Mouse (Mus musculus): Measurements from ENCODE around the gene Mgme1. TPM values are rescaled to one million over a fixed set of nuclear protein-coding genes. Genes with fewer than 3 reads are reported as not detected.

The Mgme1 gene
- polyA plus RNA-seq (2015; fragmentation: Nextera tagmentation; extraction: Ambion mirVana): 21.8 and 22.6 TPM in 2 replicates

DNA sequence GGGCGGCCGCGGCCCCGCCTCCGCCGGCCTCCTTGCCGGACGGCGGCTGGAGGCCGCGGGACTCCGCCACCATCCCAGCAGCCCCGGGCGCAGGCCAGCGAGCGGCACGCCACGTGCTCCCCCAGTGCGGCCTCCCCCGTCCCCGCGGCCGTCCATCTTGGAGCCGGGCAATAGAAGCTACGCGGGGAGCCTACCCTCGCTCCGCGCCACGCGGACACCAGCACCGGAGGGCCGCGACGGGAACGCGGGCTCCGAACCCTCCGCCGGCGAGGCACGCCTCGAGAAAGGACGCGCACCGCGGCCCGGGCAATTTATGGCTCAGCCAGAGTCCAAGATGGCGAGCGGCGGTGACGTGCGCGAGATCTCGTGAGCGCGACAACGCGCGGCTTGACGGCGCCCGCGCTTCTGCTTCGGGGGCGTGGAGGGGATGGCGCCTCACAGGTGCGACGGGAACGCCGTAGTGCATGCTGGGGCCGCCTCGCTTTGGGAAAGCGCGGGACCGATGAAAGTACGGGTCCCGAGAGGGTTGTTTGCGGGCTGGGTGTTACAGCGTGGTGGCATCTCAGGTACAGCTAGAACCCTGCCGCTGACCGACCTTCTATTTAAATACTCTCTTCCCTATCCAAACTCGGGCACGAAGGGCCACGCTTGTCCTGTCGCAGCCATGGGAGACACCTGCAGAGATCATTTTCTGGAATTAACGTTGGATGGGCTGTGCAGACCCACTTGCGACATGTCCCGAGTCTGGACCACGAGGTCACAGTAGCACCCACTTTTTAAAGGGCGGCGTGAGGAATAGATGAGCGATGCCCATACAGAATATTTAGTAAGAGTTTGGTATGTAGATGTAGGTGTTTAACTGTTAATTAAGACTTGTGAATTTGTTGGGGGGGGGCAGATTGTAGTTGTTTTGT is at the start of gene Mgme1, which contains the start of gene Snx5:
Gene Mgme1 (plus strand): TSS at position 157 of the 914 bp plus-strand sequence.
Gene Snx5 (minus strand): TSS at position 400 of the 914 bp plus-strand sequence.
- H3K4me1 ChIP-seq (replicated peaks; ENCODE audit: control insufficient read depth, insufficient read depth, low read length): peaks cover 46% of the 10 kb centered on the region

DNA sequence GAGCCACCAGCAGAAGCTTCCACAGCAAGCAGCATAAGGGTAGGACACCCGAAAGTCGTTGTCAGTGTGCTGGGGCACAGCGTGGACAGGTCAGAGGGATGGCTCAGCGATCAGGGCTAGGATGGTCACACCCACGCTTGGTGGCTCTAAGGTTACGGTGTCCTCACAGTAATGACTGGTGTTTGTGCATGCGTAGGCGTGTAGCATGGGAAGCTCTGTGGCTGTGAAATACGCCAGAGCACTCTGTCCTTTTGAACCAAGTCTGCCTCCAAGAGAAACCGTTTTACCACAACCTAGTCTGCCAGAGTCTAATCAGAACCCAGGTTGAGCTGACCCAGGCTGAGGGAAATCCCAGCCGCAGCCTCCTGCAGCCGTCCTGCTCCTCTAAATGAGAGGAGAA is 46.1 kb upstream of the Mgme1 start:
- Histone ChIP-seq H3K4me2 (ENCODE audit: low read depth, low read length) (no peak overlapping the region), H3K9me3 (ENCODE audit: control insufficient read depth, low read length) (no peaks in the 10 kb centered on the region), H3K36me3 (ENCODE audit: control insufficient read depth, insufficient read depth, low read length) (no peaks in the 10 kb centered on the region), H3K9ac (ENCODE audit: low read length) (no peak overlapping the region), H3K27ac (ENCODE audit: low read length) (no peak overlapping the region), H3K4me3 (ENCODE audit: low read length) (no peak overlapping the region), H3K4me1 (replicated peaks; ENCODE audit: control insufficient read depth, insufficient read depth, low read length) (no peaks in the 10 kb centered on the region), H3K27me3 (ENCODE audit: control insufficient read depth, insufficient read depth, low read depth, low read length) (no peaks in the 10 kb centered on the region)
- ATAC-seq (ENCODE audit: low read depth): no peak
- WGBS: 54% methylated on average over 12 of the region's 12 CpGs

More for the DNA sequence above, at the start of gene Mgme1, which contains the start of gene Snx5:
- WGBS: under 1% methylated on average over 81 of the region's 93 CpGs
- peak within 1 kb of the TSS; percentile 72 for H3K4me2 ChIP-seq (ENCODE audit: low read depth, low read length)
- peak within 1 kb of the TSS; percentile 94 for H3K9ac ChIP-seq (ENCODE audit: low read length)
- H3K36me3 ChIP-seq (ENCODE audit: control insufficient read depth, insufficient read depth, low read length): no peaks in the 10 kb centered on the region
- H3K4me3 ChIP-seq (ENCODE audit: low read length): peak within 1 kb of the TSS; percentile 92
- H3K27ac ChIP-seq (ENCODE audit: low read length): peak within 1 kb of the TSS; percentile 98
- H3K27me3 ChIP-seq (ENCODE audit: control insufficient read depth, insufficient read depth, low read depth, low read length): no peaks in the 10 kb centered on the region
- peak; percentile 97 for ATAC-seq (ENCODE audit: low read depth)
- no peaks in the 10 kb centered on the region for H3K9me3 ChIP-seq (ENCODE audit: control insufficient read depth, low read length)

- H3K36me3 ChIP-seq (ENCODE audit: control insufficient read depth, insufficient read depth, low read length): no peaks in the 10 kb centered on the region
- H3K27me3 ChIP-seq (ENCODE audit: control insufficient read depth, insufficient read depth, low read depth, low read length): no peaks in the 10 kb centered on the region
- H3K9me3 ChIP-seq (ENCODE audit: control insufficient read depth, low read length): no peaks in the 10 kb centered on the region
- no peak for ATAC-seq (ENCODE audit: low read depth)
- H3K4me2 ChIP-seq (ENCODE audit: low read depth, low read length): no peak overlapping the region
- no peak overlapping the region for H3K9ac ChIP-seq (ENCODE audit: low read length)
- H3K4me1 ChIP-seq (replicated peaks; ENCODE audit: control insufficient read depth, insufficient read depth, low read length): no peaks in the 10 kb centered on the region
- H3K27ac ChIP-seq (ENCODE audit: low read length): no peak overlapping the region
- 85% methylated on average over 12 of the region's 12 CpGs for WGBS
- no peak overlapping the region for H3K4me3 ChIP-seq (ENCODE audit: low read length)
Measured at GRCm38 (mm10) chr2:144226906-144227586, 43.4 kb upstream of the Mgme1 start.

- no peak overlapping the region for H3K4me2 ChIP-seq (ENCODE audit: low read depth, low read length)
- H3K9ac ChIP-seq (ENCODE audit: low read length): no peak overlapping the region
- no peak overlapping the region for H3K27ac ChIP-seq (ENCODE audit: low read length)
- H3K4me3 ChIP-seq (ENCODE audit: low read length): no peak overlapping the region
- H3K36me3 ChIP-seq (ENCODE audit: control insufficient read depth, insufficient read depth, low read length): no peaks in the 10 kb centered on the region
- H3K9me3 ChIP-seq (ENCODE audit: control insufficient read depth, low read length): no peaks in the 10 kb centered on the region
- H3K4me1 ChIP-seq (replicated peaks; ENCODE audit: control insufficient read depth, insufficient read depth, low read length): no peaks in the 10 kb centered on the region
- H3K27me3 ChIP-seq (ENCODE audit: control insufficient read depth, insufficient read depth, low read depth, low read length): no peaks in the 10 kb centered on the region
- WGBS: 74% methylated on average over 12 of the region's 12 CpGs
- ATAC-seq (ENCODE audit: low read depth): no peak
Measured at GRCm38 (mm10) chr2:144228521-144229346, 41.7 kb upstream of the Mgme1 start.

DNA sequence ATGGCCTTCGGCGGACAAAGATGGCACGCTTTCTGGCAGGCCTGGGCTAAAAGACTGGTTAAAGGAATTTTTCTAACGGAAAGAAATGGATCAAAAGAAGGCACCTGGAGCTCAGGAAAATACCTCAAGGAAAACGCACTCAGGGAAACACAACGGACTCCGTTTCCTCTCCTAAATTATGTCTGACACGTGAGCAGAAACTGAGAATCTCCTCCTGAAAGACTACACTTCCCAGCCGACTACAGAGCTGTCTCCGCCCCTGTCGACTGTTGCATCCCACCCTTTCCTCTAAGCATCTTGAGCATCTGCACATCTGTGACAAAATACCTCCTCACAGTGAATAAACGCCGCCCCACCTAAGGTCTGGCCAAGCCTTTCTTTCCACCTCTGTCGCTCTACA is 40.8 kb upstream of the Mgme1 start:
- 84% methylated on average over 14 of the region's 14 CpGs for whole genome bisulfite sequencing
- Histone ChIP-seq H3K4me2 (ENCODE audit: low read depth, low read length) (no peak overlapping the region), H3K27me3 (ENCODE audit: control insufficient read depth, insufficient read depth, low read depth, low read length) (no peaks in the 10 kb centered on the region), H3K9me3 (ENCODE audit: control insufficient read depth, low read length) (peaks cover under 1% of the 10 kb centered on the region; the same call in 1 of the 2 replicates), H3K27ac (ENCODE audit: low read length) (no peak overlapping the region), H3K9ac (ENCODE audit: low read length) (no peak overlapping the region), H3K36me3 (ENCODE audit: control insufficient read depth, insufficient read depth, low read length) (no peaks in the 10 kb centered on the region), H3K4me1 (replicated peaks; ENCODE audit: control insufficient read depth, insufficient read depth, low read length) (no peaks in the 10 kb centered on the region), H3K4me3 (ENCODE audit: low read length) (no peak overlapping the region)
- ATAC-seq (ENCODE audit: low read depth): no peak

DNA sequence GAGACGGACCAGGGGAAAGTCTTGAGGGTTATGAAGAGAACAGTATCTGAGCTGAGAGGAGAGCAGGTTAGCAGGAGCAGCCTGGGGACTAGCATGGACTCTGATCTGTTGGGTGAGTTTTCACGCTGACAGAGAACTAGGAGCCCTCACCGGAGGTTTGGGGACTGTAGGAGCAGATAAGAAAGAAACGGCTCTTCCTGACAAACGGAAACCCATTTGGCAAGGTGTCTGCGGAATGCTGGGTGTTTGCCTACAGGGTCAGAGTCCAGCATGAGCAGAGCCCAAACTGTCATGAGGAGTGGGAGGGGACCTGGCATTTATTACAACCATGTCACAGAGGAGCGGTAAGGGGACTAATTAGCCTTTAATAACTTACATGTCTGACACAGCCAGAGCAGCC is 40.0 kb upstream of the Mgme1 start:
- 12% methylated on average over 7 of the region's 7 CpGs for WGBS
- Histone ChIP-seq H3K27ac (ENCODE audit: low read length) (no peak overlapping the region), H3K9me3 (ENCODE audit: control insufficient read depth, low read length) (peaks cover 3% of the 10 kb centered on the region; the same call in 1 of the 2 replicates), H3K27me3 (ENCODE audit: control insufficient read depth, insufficient read depth, low read depth, low read length) (no peaks in the 10 kb centered on the region), H3K36me3 (ENCODE audit: control insufficient read depth, insufficient read depth, low read length) (no peaks in the 10 kb centered on the region), H3K4me1 (replicated peaks; ENCODE audit: control insufficient read depth, insufficient read depth, low read length) (no peaks in the 10 kb centered on the region), H3K4me2 (ENCODE audit: low read depth, low read length) (no peak overlapping the region), H3K4me3 (ENCODE audit: low read length) (no peak overlapping the region), H3K9ac (ENCODE audit: low read length) (no peak overlapping the region)
- no peak for ATAC-seq (ENCODE audit: low read depth)

DNA sequence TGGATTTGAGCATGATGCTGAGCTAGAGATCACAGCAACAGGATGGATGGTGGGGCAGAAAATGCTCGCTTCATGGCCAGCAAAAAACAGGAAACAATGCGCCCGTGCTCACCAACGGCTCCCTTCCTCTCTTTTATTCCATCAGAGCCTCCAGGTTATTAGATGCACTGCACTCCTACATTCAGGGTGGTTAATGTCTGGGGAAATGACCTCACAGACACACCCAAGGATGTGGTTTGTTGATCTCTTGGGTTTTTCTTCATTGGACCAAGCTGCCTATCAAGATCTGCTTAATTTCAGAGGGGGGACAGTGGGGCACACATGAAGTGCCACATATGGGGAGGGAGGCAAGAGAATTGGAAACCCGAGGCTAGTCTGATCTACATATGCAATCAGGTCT is 39.3 kb upstream of the Mgme1 start:
- ATAC-seq (ENCODE audit: low read depth): no peak
- WGBS: 66% methylated on average over 5 of the region's 5 CpGs
- Histone ChIP-seq H3K4me3 (ENCODE audit: low read length) (no peak overlapping the region), H3K27ac (ENCODE audit: low read length) (no peak overlapping the region), H3K27me3 (ENCODE audit: control insufficient read depth, insufficient read depth, low read depth, low read length) (no peaks in the 10 kb centered on the region), H3K9me3 (ENCODE audit: control insufficient read depth, low read length) (peaks cover 3% of the 10 kb centered on the region; the same call in 1 of the 2 replicates), H3K4me2 (ENCODE audit: low read depth, low read length) (no peak overlapping the region), H3K36me3 (ENCODE audit: control insufficient read depth, insufficient read depth, low read length) (no peaks in the 10 kb centered on the region), H3K9ac (ENCODE audit: low read length) (no peak overlapping the region), H3K4me1 (replicated peaks; ENCODE audit: control insufficient read depth, insufficient read depth, low read length) (no peaks in the 10 kb centered on the region)

- H3K4me1 ChIP-seq (replicated peaks; ENCODE audit: control insufficient read depth, insufficient read depth, low read length): no peaks in the 10 kb centered on the region
- no peak overlapping the region for H3K4me2 ChIP-seq (ENCODE audit: low read depth, low read length)
- no peaks in the 10 kb centered on the region for H3K36me3 ChIP-seq (ENCODE audit: control insufficient read depth, insufficient read depth, low read length)
- H3K9me3 ChIP-seq (ENCODE audit: control insufficient read depth, low read length): peaks cover 3% of the 10 kb centered on the region; the same call in 1 of the 2 replicates
- H3K4me3 ChIP-seq (ENCODE audit: low read length): no peak overlapping the region
- no peak overlapping the region for H3K27ac ChIP-seq (ENCODE audit: low read length)
- H3K27me3 ChIP-seq (ENCODE audit: control insufficient read depth, insufficient read depth, low read depth, low read length): no peaks in the 10 kb centered on the region
- H3K9ac ChIP-seq (ENCODE audit: low read length): no peak overlapping the region
- no peak for ATAC-seq (ENCODE audit: low read depth)
- WGBS: 62% methylated on average over 3 of the region's 3 CpGs
Measured at GRCm38 (mm10) chr2:144233534-144233933, 36.9 kb upstream of the Mgme1 start.
